ENCODE assay signal across 23 mouse cellular contexts in genomic region chr9:43542077-43542654, GRCm38 (mm10).
"Had no signal": no experiment of that assay in that cellular context is flagged by ENCODE, and none has a peak within 500 bp of the region (broad histone marks: within the 10 kb centered on the region; RNA-seq: fewer than 3 reads in every experiment).

No protein-coding gene starts in this region.

- H3K4me2 ChIP-seq: liver, embryonic 11.5 days; lung, embryonic 15.5 days; midbrain, embryonic 12.5 days; midbrain, embryonic 15.5 days; neural tube, embryonic 12.5 days; neural tube, embryonic 15.5 days had no signal

- H3K27me3 ChIP-seq: lung, embryonic 15.5 days; midbrain, embryonic 15.5 days; neural tube, embryonic 12.5 days; neural tube, embryonic 15.5 days had no signal

- ATAC-seq: inflammation-experienced regulatory T-cells, adult 6 months; intestine, embryonic 16.5 days; midbrain, embryonic 15.5 days had no signal

- H3K4me3 ChIP-seq: layer of hippocampus, adult 2 months; left cerebral cortex, adult 2 months; lung, embryonic 15.5 days; midbrain, embryonic 12.5 days; midbrain, embryonic 15.5 days; neural tube, embryonic 12.5 days; neural tube, embryonic 15.5 days had no signal

- H3K9me3 ChIP-seq: lung, embryonic 15.5 days; midbrain, embryonic 12.5 days; midbrain, embryonic 15.5 days; neural tube, embryonic 12.5 days; neural tube, embryonic 15.5 days had no signal

- H3K36me3 ChIP-seq: lung, embryonic 15.5 days; midbrain, embryonic 12.5 days; midbrain, embryonic 15.5 days; neural tube, embryonic 12.5 days; neural tube, embryonic 15.5 days had no signal

- H3K4me1 ChIP-seq: lung, embryonic 15.5 days; neural tube, embryonic 12.5 days had no signal

- H3K27ac ChIP-seq: kidney, postnatal 0 days; layer of hippocampus, adult 2 months; left cerebral cortex, adult 2 months; liver, embryonic 14.5 days; lung, embryonic 15.5 days; macrophage; midbrain, embryonic 12.5 days; midbrain, embryonic 15.5 days; neural tube, embryonic 12.5 days; neural tube, embryonic 15.5 days had no signal

- DNase-seq: kidney, adult 18-20 months; kidney, postnatal 25 days; layer of hippocampus, postnatal 36 days; lung, adult 18-20 months; lung, postnatal 14 days; right cerebral cortex, adult 18-20 months; right cerebral cortex, postnatal 14 days; right cerebral cortex, postnatal 4 days; thymus, adult 18-20 months; thymus, postnatal 36 days had no signal

- H3K9ac ChIP-seq: liver, embryonic 14.5 days; lung, embryonic 15.5 days; midbrain, embryonic 12.5 days; midbrain, embryonic 15.5 days; neural tube, embryonic 12.5 days; neural tube, embryonic 15.5 days had no signal
